Mouse (Mus musculus) monocyte, adult 2 months (primary cell): Measurements from ENCODE around the gene Rfesd.

Experiments used
- DNase-seq, 2 experiments: peaks; one replicate each; pipeline ENCODE4 v3.0.0; 2022; ENCODE audit warnings: low spot score in 2 of 2, low read depth in 1 of 2

The Rfesd gene

GRCm38 (mm10) chr13:76017974-76018843 lies at the start of gene Rfesd:
Gene Rfesd, minus strand, starts transcription at chr13:76018719.
- DNase-seq = peak; percentile 88 to 93

DNA sequence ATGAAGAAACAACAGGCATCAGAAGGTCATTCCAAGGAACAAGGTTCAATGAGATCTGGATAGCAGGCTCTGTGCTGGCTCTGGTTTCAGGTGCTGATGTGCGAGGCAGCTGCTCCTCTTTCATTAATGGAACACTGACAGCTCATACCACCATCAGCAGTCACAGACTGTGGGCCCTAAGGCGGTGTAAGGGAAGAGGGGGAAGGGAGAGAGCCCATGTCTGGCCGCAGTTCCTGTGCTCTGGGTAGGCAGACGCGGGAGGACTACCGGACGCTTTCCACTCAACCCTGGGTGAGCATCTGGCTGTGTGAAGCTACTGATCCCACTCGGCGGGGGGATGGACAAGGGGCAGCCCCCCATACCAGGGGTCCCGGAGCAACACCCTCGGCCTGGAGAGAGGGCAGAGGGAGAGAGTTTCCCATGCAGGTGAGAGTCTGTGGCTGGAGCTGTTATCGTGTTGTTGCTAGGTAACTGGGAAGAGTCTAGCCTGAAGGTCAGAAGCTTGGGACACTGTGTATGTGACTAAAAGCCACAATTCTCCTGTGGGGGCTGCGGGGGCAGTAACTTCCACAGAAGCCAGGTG lies 45.9 kb upstream of the Rfesd start:
- no peak for DNase-seq

DNA sequence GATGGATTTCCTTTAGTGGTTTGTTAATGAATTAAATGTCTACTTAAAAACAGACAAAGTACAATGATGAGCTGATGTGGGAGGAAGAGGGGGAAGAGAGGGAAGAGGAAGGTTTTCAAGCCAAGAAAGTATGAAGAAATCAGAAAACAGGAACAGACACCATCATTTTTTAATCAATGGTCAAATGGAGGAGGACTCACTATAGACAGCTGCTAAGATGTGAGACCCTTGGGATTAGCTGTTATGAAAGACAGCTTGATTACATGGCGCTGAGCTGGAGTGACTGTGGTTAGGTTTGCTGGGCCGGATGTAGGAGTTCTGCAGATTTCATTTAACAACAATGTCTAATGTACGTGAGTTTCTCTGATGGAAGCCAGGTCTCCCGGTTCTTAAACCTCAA lies 45.0 kb upstream of the Rfesd start:
- no peak for DNase-seq

GRCm38 (mm10) chr13:76062569-76062968 lies 44.0 kb upstream of the Rfesd start:
- DNase-seq = no peak

- no peak for DNase-seq
These were observed 43.6 kb upstream of the Rfesd start for GRCm38 (mm10) chr13:76062126-76062525.

DNA sequence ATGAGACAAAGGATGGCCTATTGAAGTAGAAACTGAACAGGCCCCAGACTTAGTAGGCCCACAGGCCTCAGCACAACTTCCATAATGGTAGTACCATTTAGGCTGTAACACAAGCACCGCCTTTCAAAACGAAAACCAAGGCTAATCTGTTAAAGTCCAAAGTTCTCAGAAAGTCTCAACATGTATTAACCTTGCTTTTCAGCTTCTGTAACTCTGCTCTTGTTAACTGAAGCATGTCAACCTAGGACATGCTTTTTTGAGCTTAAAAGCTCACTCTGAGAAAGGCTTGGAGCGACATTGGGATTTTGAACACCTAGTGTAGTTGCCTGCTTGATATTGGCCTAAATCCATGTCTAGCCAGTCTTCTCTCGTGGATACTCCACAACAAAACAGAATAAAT lies 41.1 kb upstream of the Rfesd start:
- no peak for DNase-seq

GRCm38 (mm10) chr13:76057267-76058069 lies 38.9 kb upstream of the Rfesd start:
- no peak for DNase-seq

GRCm38 (mm10) chr13:76056896-76057266 lies 38.4 kb upstream of the Rfesd start, which contains the start of gene Gpr150:
Gene Gpr150, minus strand, starts transcription at chr13:76056996.
- DNase-seq = no peak

- DNase-seq = peak; percentile 1 to 13
These were observed 37.8 kb upstream of the Rfesd start for GRCm38 (mm10) chr13:76056261-76056724.

DNA sequence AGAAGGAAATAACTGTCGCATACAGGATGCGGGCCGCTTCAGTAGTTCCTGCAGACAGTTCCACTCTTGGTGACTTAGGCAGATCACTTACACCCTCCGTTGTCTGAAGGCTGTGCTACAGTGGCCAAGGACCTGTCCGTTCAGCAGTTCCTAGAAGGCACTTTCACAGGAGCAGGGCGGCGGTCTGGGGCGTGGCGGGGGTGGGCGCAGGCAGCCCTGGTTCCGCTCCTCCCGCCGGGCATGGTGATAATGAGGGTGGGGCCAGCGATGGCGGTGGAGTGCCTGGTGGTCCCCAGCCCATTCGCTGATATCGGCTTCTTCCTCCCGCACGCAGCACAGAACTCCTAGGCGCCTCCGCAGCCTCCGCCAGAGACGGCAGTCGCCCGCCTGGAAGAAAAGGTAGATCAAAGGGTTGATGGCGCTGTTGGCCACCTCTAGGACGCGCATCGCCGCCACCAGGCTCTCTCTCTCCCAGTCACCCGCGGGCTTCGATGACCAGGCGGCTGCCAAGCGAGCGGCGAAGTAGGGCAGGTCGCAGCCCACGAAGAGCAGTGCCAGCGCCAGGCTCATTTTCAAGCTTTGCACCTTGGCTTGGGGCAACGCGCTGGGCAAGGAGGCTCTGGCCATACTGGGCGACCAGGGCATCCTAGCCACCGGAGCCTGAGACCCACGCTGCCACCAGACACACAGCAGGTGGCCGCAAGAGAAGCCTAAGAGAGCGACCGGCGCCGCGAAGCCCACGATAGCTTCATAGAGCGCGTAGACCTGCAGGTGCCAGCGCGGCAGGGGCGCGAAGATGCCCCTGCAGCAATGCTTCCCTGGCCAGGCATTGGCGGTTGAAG lies 37.1 kb upstream of the Rfesd start:
- DNase-seq = peak in 1 of 2 experiments; percentile 3

GRCm38 (mm10) chr13:76044971-76045370 lies 26.5 kb upstream of the Rfesd start:
- no peak for DNase-seq

DNA sequence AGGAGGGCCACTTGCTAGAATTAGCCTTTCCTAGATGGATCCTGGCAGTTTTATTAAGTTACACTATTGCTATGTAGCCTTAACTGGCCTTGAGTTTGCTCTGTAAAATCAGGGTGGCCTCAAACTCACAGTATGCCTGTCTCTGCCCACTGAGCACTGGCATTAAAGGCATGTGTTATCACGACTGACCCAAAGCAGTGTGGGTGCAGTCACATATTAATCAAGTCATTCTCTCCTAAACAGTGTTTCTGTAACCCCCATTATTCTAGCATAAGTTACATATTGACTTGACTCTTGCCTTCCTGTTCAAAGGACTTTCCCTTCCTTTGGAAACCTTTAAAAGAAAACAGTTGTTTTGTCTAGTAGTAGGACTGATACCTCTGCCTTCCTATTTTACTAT lies 23.9 kb upstream of the Rfesd start:
- no peak for DNase-seq

GRCm38 (mm10) chr13:76024588-76024987 lies 6.1 kb upstream of the Rfesd start:
- no peak for DNase-seq

DNA sequence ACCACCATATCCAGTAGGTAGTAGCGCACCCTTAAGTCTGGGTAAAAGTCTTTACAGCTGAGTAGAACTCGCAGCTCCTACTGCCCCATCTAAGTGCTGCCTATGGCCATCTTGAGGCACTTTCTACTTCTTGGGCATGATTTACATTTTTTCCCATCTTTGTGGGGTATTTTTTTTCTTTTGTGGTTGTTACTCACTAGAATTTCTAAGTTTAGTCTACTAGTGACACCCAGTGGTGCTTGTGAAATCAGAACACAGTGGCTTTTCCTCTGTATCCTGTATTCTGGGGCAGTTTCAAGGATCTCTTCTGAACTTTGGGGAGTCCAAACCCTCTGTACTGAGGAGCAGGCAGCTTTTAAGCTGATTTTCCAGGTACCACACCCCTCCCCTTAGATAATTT lies 3.3 kb upstream of the Rfesd start:
- no peak for DNase-seq

GRCm38 (mm10) chr13:76018844-76019400 lies 403 bp upstream of the Rfesd start:
- no peak for DNase-seq

DNA sequence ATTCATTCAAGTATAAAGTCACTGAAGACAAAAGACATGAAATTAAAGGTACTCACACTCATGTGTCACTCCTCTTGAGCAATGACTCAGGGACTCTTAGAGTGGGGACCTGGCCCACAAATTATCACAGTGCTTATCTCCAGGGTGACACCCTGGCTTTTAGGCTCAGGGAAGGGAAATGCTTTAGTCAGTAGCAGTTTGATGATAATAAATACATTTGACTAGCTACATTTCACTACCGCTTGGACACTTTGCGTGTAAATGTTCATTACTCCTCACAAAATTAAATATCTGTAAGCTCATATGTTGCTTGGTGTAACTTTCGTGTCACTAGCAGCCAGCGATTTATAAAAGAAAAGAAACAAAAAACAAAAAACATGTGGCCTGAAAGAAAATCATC lies 1.1 kb downstream of the Rfesd start:
- no peak for DNase-seq

DNA sequence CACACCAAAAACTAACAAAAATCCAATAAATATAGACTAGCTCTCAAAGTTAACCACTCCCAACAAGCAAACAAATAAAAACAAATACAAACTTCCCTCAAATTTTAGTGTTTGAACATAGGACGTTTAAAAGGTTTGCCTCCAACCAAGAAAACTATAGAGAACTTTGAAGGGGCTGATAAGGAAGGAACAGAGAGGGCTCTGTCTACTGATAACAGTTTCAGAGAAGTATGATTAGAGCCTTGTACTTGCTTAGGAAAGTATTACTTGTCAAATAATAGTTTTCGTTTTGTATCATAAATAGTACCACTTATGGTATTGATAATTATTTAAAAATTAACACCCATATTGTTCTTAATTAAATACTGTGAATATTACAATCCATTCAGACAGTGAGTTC lies 4.0 kb downstream of the Rfesd start:
- DNase-seq = no peak

GRCm38 (mm10) chr13:76003272-76003671 lies 15.2 kb downstream of the Rfesd start:
- no peak for DNase-seq

DNA sequence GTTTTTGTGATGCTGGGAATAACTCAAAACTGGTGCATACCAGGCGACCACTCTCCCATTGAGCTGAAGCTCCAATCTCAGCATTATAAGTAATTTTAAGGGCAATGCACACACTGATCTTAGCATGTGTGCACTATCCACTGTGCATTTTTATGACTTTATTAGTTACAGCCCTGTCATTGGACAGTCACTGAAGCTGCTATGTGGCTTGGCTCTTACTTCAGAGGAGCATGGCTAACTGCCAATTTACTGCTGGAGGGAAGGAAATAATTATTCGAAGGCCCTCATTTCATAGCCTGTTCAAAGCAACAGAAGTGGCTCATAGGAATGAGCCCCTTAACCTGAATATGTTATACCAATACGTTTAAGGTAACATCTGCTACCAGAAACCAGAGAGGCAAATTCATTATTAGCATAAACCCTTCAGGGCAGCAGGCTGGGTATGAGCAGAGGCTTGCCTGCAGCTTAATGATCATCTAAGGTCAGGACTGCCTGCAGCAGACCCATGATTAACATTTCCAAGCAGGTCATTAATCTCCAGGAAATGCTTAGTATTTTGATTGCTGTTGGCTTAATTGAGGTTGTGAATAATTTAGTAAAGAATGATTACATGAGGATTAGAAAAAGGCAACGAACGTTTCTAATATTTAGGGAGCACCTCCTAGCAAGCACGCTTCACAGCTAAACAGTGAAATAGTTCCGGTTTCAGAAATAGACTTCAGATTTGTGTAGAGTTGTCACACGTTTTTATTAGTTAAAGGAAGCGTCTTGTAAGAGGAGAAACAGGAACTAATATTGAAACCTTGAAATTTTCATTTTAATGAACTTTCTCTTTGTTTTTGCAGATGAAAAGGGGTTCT lies 26.1 kb downstream of the Rfesd start:
- no peak for DNase-seq

DNA sequence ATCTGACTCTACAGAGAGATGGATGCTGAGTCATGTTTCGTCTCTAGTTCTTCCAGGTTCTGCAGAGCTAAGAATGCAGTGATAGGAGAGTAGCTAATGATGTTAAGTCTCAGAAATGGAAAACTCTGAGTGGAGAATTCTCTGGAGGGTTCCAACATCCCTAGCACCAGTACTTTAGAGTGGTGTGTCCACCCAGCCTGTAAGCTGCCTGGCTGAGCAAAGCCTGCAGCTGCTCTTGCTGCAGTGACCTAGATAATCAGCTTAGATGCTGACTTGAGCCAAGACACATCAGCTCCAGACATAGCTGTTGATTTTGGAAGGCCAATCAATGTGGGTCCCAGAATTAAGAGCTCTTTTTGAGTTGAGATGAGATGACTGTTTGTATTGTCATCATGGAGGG lies 30.4 kb downstream of the Rfesd start:
- DNase-seq = no peak
